Mouse (Mus musculus): ENCODE measurements at regions not wholly inside any gene's neighbourhood (a gene's known extent, or its start where the extent isn't known, plus 50 kb on each side); places are given as distances from the start of the nearest gene placed in this dataset.

GRCm38 (mm10) chr9:61510217-61510893, 138.2 kb downstream of the Tle3 start:
- Histone ChIP-seq H3K36me3 (ENCODE audit: insufficient read depth) (no peaks in the 10 kb centered on the region), H3K27me3 (ENCODE audit: insufficient read depth, low read length) (0 out of 2 replicates have a peak, but pooled peaks cover 5% of the 10 kb centered on the region), H3K9ac (no peak overlapping the region), H3K27ac (ENCODE audit: low read depth, low read length) (no peak overlapping the region), H3K9me3 (ENCODE audit: low read length) (no peaks in the 10 kb centered on the region), H3K4me3 (ENCODE audit: low read depth, low read length) (no peak overlapping the region), H3K4me2 (ENCODE audit: low read depth) (peak overlapping the region; percentile 15; the same call in 1 of the 2 replicates), H3K4me1 (ENCODE audit: insufficient read depth) (peaks cover 12% of the 10 kb centered on the region)
- 8% methylated on average over 14 of the region's 14 CpGs for WGBS
- ATAC-seq (peak; percentile 65), DNase-seq (peak; percentile 83)
- no peak for TF ChIP-seq CTCF (IDR thresholded peaks at IDR 0.05; ENCODE audit: low read depth)

- Histone ChIP-seq H3K4me1 (ENCODE audit: insufficient read depth) (peaks cover 12% of the 10 kb centered on the region), H3K9ac (no peak overlapping the region), H3K27ac (ENCODE audit: low read depth, low read length) (no peak overlapping the region), H3K4me2 (ENCODE audit: low read depth) (peak overlapping the region; percentile 15; the same call in 1 of the 2 replicates), H3K9me3 (ENCODE audit: low read length) (no peaks in the 10 kb centered on the region), H3K27me3 (ENCODE audit: insufficient read depth, low read length) (0 out of 2 replicates have a peak, but pooled peaks cover 5% of the 10 kb centered on the region), H3K4me3 (ENCODE audit: low read depth, low read length) (no peak overlapping the region), H3K36me3 (ENCODE audit: insufficient read depth) (no peaks in the 10 kb centered on the region)
- TF ChIP-seq CTCF (IDR thresholded peaks at IDR 0.05; ENCODE audit: low read depth), result peak; percentile 51
- 13% methylated on average over 26 of the region's 26 CpGs for WGBS
- ATAC-seq, result peak; percentile 34
- DNase-seq, result peak; percentile 50
Measured at GRCm38 (mm10) chr9:61509591-61510191, 137.5 kb downstream of the Tle3 start.

GRCm38 (mm10) chr9:61509091-61509490, 136.9 kb downstream of the Tle3 start:
- 52% methylated on average over 5 of the region's 5 CpGs for WGBS
- Histone ChIP-seq H3K36me3 (ENCODE audit: insufficient read depth) (no peaks in the 10 kb centered on the region), H3K4me3 (ENCODE audit: low read depth, low read length) (no peak overlapping the region), H3K9ac (no peak overlapping the region), H3K4me2 (ENCODE audit: low read depth) (no peak overlapping the region), H3K27ac (ENCODE audit: low read depth, low read length) (no peak overlapping the region), H3K4me1 (ENCODE audit: insufficient read depth) (peaks cover 12% of the 10 kb centered on the region), H3K27me3 (ENCODE audit: insufficient read depth, low read length) (peaks cover 9% of the 10 kb centered on the region; the same call in 1 of the 2 replicates), H3K9me3 (ENCODE audit: low read length) (no peaks in the 10 kb centered on the region)
- DNase-seq, result peak; percentile 24
- no peak for ATAC-seq
- TF ChIP-seq CTCF (IDR thresholded peaks at IDR 0.05; ENCODE audit: low read depth), result no peak

GRCm38 (mm10) chr9:61500851-61501250, 128.7 kb downstream of the Tle3 start:
- 51% methylated on average over 9 of the region's 9 CpGs for WGBS
- peak; percentile 60 for DNase-seq

GRCm38 (mm10) chr9:61492896-61493295, 120.7 kb downstream of the Tle3 start:
- Histone ChIP-seq H3K4me3 (ENCODE audit: low read depth, low read length) (no peak overlapping the region), H3K27ac (ENCODE audit: low read depth, low read length) (no peak overlapping the region), H3K4me1 (ENCODE audit: insufficient read depth) (no peaks in the 10 kb centered on the region), H3K27me3 (ENCODE audit: insufficient read depth, low read length) (peaks cover 13% of the 10 kb centered on the region; the same call in 1 of the 2 replicates), H3K36me3 (ENCODE audit: insufficient read depth) (no peaks in the 10 kb centered on the region), H3K9ac (no peak overlapping the region), H3K4me2 (ENCODE audit: low read depth) (no peak overlapping the region), H3K9me3 (ENCODE audit: low read length) (no peaks in the 10 kb centered on the region)
- WGBS, result 51% methylated on average over 8 of the region's 8 CpGs
- ATAC-seq, result no peak
- no peak for TF ChIP-seq CTCF (IDR thresholded peaks at IDR 0.05; ENCODE audit: low read depth)
- DNase-seq, result peak; percentile 52

More at GRCm38 (mm10) chr9:61500851-61501250, 128.7 kb downstream of the Tle3 start:
- 0 out of 2 replicates have a peak, but pooled peaks have one; percentile 43 for ATAC-seq
- Histone ChIP-seq H3K36me3 (ENCODE audit: insufficient read depth) (no peaks in the 10 kb centered on the region), H3K4me2 (ENCODE audit: low read depth) (no peak overlapping the region), H3K4me3 (ENCODE audit: low read depth, low read length) (no peak overlapping the region), H3K27ac (ENCODE audit: low read depth, low read length) (no peak overlapping the region), H3K4me1 (ENCODE audit: insufficient read depth) (peaks cover 3% of the 10 kb centered on the region; the same call in 1 of the 2 replicates), H3K27me3 (ENCODE audit: insufficient read depth, low read length) (peaks cover 4% of the 10 kb centered on the region; the same call in 1 of the 2 replicates), H3K9ac (no peak overlapping the region), H3K9me3 (ENCODE audit: low read length) (no peaks in the 10 kb centered on the region; the same call in 1 of the 2 replicates)
- no peak for TF ChIP-seq CTCF (IDR thresholded peaks at IDR 0.05; ENCODE audit: low read depth)

- 29% methylated on average over 6 of the region's 6 CpGs for WGBS
- ATAC-seq, result no peak
Measured at GRCm38 (mm10) chr9:61491131-61491712, 119.1 kb downstream of the Tle3 start.

More at GRCm38 (mm10) chr9:61491131-61491712, 119.1 kb downstream of the Tle3 start:
- no peak overlapping the region for H3K4me3 ChIP-seq (ENCODE audit: low read depth, low read length)
- no peak for TF ChIP-seq CTCF (IDR thresholded peaks at IDR 0.05; ENCODE audit: low read depth)
- no peaks in the 10 kb centered on the region for H3K36me3 ChIP-seq (ENCODE audit: insufficient read depth)
- no peak for DNase-seq
- no peaks in the 10 kb centered on the region for H3K9me3 ChIP-seq (ENCODE audit: low read length)
- H3K9ac ChIP-seq, result no peak overlapping the region
- H3K4me1 ChIP-seq (ENCODE audit: insufficient read depth), result no peaks in the 10 kb centered on the region
- no peak overlapping the region for H3K27ac ChIP-seq (ENCODE audit: low read depth, low read length)
- H3K4me2 ChIP-seq (ENCODE audit: low read depth), result no peak overlapping the region
- H3K27me3 ChIP-seq (ENCODE audit: insufficient read depth, low read length), result peaks cover 13% of the 10 kb centered on the region; the same call in 1 of the 2 replicates
